Mouse (Mus musculus) skeletal muscle tissue, adult 2 months (tissue): ENCODE measurements around the gene Nsun3.
"Not testable (repeated sequence)": the region's sequence is repeated elsewhere in the genome, so short reads cannot be mapped to it uniquely, and the experiment has no call there.

Experiments
- DNase-seq: peaks from one replicate; pipeline ENCODE4 v3.0.0-alpha.2; 2012; ENCODE audit warnings: low read depth, low spot score

The Nsun3 gene

GRCm38 (mm10) chr16:62753079-62753478 lies 33.5 kb downstream of the Nsun3 start:
- no peak for DNase-seq

- no peak for DNase-seq
Measured at GRCm38 (mm10) chr16:62745875-62746274, 40.7 kb downstream of the Nsun3 start.

- DNase-seq, result no peak
Measured at GRCm38 (mm10) chr16:62734359-62734758, 52.3 kb downstream of the Nsun3 start.

- no peak for DNase-seq
Measured at GRCm38 (mm10) chr16:62730291-62730690, 56.3 kb downstream of the Nsun3 start.

GRCm38 (mm10) chr16:62729846-62730245 lies 56.8 kb downstream of the Nsun3 start:
- DNase-seq, result no peak

GRCm38 (mm10) chr16:62718255-62718654 lies 68.4 kb downstream of the Nsun3 start:
- DNase-seq, result not testable (repeated sequence)

GRCm38 (mm10) chr16:62690436-62690835 lies 96.2 kb downstream of the Nsun3 start:
- DNase-seq, result no peak

GRCm38 (mm10) chr16:62686073-62686472 lies 100.5 kb downstream of the Nsun3 start:
- DNase-seq, result no peak

GRCm38 (mm10) chr16:62685494-62685893 lies 101.1 kb downstream of the Nsun3 start:
- no peak for DNase-seq
